Mouse (Mus musculus) common myeloid progenitor, adult 5-6 weeks (primary cell): ENCODE measurements around the gene Cmtm8. TPM values are rescaled to one million over a fixed set of nuclear protein-coding genes. Genes with fewer than 3 reads are reported as not detected.

ENCODE experiments used
- ATAC-seq: replicated peaks from 2 replicates; pipeline ENCODE4 v1.8.0; 2016; ENCODE audit warnings: low read depth, mild to moderate bottlenecking, moderate TSS enrichment, inconsistent platforms; ENCODE audit not compliant: poor library complexity, severe bottlenecking
- total RNA-seq: library from RNA; stranded (forward); fragments of 200-1000, 187-1606 nt; gene quantifications from 2 replicates; pipeline ENCODE4 v1.2.3, GENCODE M21; 2017

Gene Cmtm8
- total RNA-seq, 1 experiment from 2014 or later, result 3.1 TPM

DNA sequence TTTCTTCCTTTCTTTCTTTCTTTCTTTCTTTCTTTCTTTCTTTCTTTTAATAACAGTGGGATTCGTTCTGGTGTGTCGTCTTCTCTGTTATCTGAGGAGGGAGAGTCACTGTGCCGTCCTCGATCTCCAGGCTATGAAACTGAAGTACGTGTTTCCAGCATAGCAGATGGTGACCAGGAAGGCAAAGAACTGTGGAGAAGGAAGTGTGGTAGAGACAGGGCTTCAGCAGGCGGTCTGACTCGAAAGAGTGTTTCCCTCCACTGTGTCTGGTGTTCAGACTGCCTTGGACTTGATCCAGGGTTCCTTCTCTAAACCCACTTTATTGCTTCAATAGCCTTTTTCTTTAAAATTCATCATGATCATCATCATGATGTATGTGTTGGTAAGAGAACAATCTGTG, 54.4 kb downstream of the Cmtm8 start:
- ATAC-seq, result peak; percentile 28

DNA sequence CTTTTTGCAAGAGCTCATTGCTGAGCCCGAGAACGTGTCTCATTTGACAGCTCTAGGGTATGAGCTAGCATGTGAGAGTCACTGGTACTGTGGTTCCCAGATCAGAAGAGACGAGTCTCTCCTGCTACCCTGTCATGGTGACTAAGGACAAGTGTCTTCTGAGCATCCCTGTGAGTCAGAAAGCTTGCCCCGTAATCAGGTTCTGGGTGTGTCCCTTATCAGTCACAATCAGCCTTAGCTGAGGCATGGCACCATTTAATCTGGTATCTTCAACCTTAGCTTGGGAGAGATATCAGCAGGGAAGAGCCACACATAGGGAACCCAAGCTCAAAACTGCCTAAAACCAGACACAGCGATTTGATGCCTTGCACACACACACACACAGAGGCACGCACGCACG, 55.3 kb downstream of the Cmtm8 start:
- ATAC-seq, result 0 out of 2 replicates have a peak, but pooled peaks have one; percentile 4

DNA sequence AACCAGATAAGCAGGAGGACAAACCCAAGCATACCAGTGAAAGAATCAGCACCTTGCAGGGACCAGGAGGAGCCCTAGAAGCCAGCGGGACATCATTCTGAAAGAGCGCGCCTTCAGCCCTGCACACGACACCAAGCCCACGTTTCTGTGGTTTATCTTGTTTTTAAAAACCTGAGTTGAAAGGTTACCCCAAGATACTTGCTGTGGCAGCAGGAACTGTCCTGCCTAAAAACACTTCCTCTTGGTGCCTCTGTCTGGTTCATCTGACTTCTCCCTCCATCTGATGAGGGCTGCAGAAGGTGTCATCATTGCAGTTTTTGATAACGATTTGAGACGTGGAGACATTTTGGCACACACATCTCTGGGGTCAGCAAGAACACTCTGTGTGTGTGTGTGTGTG, 56.2 kb downstream of the Cmtm8 start:
- ATAC-seq, result peak; percentile 63

DNA sequence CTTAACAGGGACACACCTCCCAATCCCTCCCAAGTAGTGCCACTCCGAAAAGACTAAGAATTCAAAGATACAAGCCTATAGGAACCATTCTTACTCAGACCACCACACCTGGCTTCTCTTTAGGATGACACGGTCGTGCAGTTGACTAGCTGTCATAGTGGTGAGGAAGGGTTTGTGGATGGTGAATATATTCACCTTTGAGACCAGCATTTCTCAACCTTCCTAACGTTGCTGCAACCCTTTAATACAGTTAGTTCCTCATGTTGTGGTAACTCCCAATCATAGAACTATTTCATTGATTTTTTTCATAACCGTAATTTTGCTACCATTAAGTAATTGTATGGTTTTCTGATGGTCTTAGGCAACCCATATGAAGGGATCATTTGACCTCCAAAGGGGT, 56.8 kb downstream of the Cmtm8 start:
- ATAC-seq, result no peak

DNA sequence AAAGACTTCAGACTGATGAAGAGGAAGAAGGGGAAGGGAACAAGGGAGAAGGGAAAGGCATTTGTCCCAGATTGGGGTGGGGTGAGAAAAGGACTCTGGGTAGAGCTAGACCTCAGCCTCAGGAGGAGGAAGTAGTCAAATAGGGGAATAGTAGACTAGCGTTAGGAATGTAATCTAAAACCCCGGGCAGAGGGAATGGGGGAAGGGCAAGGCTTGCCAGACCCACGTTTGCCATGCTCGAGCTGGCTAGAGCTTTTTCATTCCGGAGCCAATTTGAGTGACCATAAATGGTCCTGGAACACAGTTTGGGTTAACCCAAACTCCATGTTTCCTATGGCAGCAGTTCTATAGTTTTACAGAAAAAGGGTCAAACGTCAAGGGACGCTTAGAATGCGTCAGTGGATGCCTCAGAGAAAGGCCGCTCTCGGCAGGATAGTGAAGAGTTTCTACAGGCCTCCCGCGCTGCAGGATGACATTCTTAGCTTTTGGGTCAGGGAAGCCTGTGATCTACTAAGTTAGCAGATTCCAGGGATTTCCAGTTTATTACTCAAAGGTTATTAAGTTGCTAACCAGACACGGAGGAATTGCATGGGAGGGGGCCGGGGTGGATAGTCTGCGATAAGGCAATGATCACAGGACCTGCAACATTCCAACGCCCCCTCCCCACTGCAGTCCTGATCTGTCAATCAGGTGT, 58.4 kb downstream of the Cmtm8 start:
- ATAC-seq, result no peak

DNA sequence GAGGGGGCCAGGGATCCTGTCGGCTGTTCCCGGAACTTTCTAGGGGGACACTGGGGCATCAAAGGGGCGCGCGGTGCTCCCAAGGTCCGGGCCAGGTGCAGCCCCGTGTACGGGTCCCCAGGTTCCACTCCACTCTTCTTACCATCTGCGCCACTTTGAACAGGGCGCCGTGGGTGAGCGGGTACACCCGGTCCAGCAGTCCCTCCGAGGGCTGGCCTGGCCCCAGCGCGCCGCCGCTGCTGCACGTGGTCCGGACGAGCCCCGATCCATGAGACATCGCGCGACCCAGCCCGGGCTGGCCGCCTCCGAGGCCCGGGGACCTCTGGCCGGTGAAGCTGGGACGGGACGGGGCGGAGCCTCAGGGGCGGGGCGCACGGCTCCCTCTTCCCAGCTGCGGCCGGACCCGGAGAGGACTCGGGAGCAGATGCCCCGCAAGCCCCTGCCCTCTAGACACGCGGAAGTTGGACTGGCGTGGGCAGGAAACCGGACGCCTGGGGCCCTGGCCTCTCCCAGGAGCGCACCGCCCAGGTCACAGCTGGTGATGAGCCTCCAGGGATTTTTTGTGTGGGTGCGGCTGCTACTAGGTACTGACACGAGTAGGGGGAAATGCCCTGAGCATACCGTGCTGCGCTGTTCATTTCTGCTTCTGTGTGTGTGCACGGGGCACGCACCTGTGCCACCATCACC, 62.3 kb downstream of the Cmtm8 start, which contains the start of gene Cmtm7:
Gene Cmtm7, minus strand, starts transcription at position 331 of the 687 bp plus-strand sequence.
- ATAC-seq, result peak; percentile 60

DNA sequence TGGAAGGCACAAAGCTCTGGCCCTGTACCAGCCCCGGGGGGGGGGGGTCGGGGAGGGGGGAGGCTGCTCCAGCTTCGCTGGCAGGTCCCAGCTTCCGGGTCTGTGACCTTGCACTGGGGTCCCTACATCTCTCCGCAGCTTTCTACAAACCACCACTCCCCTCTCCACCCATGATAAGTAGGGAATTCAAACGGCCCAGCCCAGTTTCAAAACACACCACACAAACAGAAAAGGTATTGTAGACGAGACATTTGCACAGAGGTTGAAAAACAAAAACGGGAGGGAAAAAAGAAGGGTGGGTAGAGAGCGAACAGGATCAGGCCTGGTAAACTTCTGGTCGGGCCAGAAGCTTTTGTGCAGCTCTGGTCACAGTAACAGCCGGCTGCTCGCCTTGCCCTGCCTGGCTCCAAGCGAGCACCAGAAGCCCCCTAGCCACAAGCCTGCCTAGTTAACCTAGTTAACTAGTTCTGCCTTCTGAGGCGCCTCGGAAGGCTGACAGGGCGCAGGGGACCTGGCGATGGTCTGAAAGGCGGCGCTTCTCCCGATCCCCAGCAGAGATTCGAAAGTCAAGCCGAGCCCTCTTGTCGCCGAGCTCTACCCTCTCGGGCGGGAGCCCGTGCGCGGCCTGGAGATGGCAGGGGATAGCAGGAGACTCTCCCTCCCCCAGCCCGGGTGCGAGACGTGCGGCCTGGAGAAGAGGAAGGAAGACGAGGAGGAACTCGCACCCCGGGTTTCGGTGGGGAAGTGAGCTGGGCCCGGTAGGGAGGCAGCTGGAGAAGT, 63.0 kb downstream of the Cmtm8 start:
- ATAC-seq, result peak; percentile 17

DNA sequence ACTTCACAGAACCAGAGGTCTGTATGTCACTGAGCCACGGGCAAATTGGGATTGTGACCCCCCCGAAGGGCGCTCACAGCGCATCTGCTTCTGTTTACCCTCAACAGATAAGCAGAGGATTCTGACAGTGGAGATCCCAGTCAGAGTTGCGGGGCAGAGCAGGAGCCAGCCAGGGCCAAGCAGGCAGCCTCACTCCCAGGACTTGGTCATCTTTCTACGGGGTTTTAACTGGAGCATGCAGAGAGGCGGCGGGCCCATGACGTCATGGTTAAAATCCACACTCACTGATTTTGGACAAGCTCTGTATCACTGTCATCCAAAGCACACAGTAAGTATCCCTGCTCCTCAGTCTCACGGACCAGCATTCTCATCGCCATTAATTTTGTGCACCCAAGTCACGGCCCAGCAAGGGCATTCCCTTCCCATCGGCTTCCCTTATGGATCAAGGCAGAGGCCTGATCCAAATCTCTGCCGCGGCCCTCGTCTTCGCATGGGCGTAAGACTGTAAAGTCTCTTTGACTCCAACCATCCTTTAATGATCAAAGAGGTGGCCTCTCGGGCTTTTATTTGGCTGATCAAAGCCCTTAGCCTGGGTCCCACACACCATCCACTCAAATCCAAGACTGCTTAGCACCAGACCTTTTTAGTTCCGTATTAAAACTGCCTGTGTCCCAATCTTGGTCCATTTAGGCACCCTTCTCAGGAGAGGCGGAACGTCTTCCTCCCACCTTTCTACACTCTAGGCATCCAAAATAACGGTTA, 63.8 kb downstream of the Cmtm8 start:
- no peak for ATAC-seq

DNA sequence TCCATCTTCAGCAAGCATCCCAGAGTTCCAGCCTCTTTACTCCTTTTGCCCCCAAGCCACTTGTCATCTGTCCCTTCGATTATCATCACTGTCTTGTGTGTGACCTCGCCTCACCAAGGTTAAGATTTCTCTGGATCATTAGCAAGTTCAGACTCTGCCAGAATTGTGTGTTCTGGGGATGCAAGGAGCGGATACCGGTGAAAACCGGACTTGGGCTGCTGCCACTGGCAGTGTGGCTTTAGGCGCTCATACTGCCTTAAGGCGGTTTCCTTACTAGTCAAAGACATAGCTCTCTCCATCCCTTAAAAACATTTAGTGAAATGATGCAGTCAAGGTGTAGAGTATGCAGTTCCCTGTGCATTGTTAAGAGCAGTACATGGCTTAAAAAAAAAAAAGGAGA, 65.1 kb downstream of the Cmtm8 start:
- ATAC-seq, result no peak

DNA sequence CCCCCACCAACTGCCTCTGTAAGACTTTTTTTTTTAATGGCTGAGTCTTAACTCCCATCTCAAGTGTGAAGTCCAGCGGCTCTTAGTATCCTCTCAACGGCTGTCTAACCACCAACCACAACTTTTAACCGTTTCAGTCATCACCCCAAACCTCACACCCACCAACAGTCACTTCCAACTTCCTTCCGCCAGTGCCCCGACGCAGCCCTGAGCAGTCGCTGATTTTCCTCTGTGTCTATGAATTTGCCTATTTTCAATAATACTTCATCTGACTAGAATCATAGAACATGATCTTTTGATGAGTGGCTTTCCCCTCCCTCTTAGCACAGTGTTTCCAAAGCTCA, 65.9 kb downstream of the Cmtm8 start:
- ATAC-seq, result peak; percentile 37

DNA sequence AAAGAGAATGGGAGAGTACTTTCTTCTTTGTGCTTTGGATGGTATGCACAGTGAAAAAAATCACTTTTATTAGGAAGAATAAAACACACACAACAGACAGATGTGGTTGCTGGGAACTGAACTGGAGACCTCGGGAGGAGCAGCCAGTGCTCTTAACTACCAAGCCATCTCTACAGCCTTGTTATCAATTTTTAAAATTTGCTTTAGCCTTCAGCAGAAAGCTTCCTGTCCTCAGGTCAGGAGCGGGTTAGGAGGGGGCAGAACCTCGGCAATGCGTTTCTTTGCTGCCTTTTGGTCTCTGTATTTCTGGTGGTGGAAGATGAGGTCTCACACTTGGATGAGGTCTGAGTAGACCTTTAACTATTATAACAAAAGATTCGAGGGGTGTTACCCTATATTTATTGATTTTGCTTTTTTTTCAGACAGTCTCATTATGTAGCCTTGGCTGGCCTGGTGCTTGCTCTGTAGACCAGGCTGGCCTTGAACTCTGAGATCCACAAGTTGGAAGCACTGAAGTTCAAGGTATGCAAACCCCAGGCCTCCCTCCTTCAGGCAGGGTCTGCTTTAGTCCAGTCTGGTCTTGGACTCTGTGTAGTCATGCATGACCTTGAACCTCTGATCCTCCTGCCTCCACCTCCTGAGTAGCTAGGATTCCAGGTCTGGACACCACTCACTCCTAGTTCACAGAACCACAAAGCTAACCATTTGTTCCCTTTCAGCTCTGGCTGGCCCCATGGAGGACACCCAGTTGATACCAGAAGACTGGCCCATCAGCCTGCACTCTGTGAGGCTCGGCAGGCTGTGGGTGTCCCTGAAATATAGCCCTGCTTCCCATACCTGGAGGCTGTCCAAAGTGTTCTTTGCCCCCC, 66.5 kb downstream of the Cmtm8 start:
- peak; percentile 7; the same call in 1 of the 2 replicates for ATAC-seq

DNA sequence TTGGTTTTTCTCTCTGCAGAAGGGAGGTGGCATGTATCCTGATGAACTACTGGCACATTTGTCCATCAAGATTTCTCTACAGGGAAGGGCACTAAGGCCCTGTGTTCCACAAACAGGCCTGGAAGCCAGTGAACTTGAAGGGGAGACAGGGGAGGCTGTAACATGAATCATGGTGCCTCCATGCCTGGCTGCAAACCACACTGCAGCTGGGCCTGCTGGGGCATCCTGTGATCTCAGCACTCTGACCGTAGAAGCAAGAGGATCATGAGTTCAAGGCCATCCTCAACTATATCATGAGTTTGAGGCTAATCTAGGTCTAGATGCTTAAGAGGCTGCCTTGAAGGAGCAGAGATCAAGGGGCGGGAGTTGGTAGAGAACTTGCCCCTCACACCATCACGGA, 67.6 kb downstream of the Cmtm8 start:
- ATAC-seq, result no peak

DNA sequence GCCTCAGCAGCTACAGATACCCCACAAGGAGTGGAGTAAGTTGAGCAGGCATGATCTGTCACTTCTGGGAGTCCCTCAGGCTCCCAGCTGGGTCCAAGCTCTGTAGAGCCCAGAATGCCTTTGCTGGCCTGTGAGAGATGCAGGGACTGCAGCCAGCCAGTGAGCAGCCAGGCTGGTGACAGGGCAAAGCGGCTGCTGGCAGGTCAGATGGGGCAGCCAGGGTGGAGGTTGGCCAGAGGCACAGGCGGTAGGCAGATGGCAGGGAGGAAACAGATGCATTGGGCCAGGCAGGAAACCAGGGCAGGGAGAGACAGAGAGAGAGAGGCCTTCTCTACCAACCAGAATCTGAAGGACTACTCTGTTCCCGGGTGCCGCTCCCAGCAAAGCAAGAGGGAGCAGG, 68.7 kb downstream of the Cmtm8 start:
- peak; percentile 65 for ATAC-seq

DNA sequence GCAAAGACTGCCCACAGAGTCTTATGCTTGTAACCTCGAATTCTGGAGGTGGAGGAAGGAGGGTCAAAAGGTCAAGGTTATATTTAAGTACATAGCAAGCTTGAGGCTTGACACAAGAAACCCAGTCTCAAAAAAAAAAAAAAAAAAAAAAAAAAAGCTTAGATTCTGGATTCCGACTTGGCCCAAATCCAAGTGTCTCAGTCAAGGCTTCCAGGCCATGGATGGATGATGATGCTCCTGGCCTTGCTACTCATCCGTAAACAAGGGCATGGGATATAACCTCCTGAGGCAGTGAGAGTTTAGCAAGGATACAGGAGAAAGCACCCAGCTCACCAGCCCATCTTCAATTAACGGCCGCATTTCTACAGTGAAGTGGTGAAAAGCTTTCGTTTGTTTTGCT, 69.3 kb downstream of the Cmtm8 start:
- no peak for ATAC-seq

DNA sequence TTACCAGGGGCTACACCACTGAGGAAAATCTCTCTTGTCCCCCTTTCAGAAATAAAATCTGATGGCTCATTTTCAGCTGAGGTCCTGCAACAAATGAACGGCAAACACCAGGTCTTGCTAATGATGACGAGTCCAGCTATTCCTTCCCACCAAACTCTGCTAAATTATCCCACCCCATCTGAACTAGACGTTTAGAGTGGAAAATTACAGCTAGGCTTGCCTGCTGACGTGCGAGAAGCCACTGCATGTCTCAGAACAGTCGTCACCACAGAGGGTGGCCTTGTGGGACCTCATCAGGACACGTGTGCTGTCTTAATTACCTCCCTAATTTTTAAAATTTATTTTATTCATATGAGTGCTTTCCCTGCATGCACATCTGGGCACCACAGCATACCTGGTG, 72.4 kb downstream of the Cmtm8 start:
- ATAC-seq, result no peak

DNA sequence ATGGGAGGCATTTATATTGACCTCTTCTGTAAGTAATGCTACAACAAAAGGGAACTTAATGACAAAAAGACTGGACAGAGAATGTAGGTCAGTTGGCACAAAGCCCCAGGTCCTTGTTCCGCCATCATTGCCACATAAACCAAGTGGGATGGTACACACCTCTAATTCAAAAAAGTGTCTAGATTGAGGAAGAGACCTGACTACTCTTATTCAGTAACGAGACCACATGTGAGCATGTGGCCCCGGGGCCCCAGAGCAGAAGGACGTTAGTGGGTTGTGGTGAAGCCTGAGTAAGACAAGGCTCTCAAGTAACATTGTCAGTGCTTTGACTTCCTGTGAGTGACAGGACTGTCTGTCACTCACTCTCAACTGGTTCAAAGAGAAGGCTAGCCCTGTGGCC, 73.7 kb downstream of the Cmtm8 start:
- ATAC-seq, result peak; percentile 71

DNA sequence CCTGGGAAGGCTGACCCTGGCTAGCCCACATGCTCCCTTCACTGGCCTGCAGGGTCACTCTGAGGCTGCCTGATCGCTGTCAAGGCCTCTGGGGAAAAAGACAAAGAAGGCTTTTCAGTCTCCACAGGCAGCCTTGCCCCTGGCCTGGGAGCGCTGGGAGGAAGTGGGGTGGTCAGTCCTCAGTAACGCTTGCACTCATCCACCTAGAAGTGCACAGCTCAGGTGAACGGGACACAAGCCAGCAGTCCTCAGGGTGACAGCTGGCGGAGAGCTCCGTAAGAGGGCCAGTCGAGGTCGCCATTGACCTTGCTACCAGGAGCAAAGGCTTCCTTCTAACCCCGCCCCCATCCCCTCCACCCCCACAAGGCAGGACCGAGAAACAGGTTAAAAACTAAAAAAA, 75.9 kb downstream of the Cmtm8 start:
- no peak for ATAC-seq

DNA sequence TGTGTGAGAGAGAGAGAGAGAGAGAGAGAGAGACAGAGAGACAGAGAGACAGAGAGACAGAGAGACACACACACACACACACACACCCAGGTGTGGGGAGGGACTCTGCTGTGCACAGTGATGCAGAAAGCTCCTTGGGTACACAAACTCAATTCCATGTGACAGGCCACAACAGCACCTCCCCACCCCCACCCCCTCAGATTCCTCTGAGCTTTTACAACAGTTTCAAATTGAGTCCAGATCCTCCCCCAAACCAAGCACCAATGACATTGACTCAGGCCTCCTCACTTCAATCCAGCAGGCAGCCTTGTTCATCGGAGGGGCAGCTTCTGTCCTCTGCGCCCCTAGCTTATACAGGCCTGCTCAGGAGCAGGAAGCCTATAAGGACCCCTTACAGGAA, 76.4 kb downstream of the Cmtm8 start:
- no peak for ATAC-seq

DNA sequence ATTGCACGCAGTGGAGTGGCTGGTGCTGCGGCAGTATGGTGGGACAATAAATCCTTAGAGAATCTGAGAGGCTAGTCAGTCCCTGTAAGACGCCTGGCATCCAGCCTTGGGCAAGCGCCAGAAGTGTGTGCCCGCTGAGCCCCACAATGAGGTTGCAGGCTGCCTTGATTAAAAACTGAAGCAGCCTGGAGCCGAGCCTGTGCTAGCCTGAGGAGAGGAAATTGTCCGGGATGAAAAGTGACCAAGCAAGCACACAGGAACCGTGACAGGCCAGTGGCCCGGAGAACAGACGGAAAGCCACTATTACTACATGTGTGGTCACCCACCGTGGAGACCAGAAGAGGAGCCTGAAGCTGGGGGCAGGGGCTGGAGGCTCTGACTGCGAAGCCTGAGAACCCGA, 76.9 kb downstream of the Cmtm8 start:
- no peak for ATAC-seq

DNA sequence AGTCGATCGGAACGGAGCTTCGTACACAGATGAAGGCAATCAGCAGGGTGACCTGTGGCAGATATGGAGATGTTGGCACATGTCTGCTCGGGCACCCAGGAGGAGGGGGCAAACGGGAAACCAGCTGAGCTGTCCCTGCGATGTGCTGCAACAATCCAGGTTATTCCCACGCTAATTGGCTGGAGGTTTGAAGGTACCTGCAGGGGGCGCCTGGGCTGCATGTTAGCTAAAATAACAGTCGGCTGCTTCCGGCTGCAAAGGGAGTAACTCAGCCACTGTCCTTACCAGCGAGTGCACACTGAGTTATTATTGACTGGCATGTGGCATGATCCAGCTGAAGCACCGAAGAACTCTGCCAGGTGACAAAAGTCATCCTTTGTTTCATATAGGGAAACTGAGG, 80.6 kb downstream of the Cmtm8 start:
- ATAC-seq, result peak; percentile 51
